Mouse (Mus musculus): ENCODE measurements around the gene Sh3bp1.

Gene Sh3bp1

DNA sequence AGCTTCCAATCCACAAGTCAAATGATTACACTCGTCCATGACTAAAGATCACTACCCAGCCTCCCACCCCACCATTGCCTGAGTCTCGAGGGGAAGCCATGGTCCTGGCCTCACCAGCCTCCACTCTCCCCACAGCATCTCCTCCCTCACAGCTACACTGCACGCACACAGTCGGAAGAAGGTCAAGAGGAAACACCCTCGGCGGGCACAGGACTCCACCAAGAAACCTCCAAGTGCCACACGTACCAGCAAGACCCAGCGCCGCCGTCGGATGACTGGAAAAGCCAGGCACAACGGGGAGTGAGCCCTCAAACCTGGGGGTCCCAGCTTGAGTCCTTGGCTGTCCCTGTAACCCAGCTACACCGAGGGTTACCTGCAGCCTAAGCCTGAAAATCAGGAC lies 40.8 kb downstream of the Sh3bp1 start:
- DNase-seq (ENCODE audit: low spot score in 2 of 2): no peak

DNA sequence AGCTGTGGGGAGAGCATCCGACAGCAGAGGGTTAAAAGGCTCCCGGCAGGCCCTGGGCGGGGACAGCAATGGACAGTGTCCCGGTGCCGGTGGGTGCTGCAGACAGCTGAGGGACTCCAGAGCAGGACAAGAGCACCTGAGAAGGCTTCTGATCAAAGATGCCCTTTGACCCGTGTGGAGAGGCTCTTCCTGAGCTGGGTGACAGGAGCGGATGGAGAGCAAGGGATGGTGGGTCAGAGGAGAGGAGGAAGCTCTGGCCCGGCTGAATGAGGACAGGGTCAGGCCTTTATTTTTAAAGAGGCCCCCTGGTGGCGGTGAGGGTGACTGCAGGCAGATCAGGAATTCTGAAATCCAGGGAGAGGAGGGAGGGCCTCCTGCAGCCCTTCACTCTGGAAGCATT lies 43.1 kb downstream of the Sh3bp1 start:
- DNase-seq (ENCODE audit: low spot score in 2 of 2): peak in 1 of 2 experiments; percentile 59

GRCm38 (mm10) chr15:78946232-78946631 lies 46.7 kb downstream of the Sh3bp1 start:
- DNase-seq (ENCODE audit: low spot score in 2 of 2): no peak

DNA sequence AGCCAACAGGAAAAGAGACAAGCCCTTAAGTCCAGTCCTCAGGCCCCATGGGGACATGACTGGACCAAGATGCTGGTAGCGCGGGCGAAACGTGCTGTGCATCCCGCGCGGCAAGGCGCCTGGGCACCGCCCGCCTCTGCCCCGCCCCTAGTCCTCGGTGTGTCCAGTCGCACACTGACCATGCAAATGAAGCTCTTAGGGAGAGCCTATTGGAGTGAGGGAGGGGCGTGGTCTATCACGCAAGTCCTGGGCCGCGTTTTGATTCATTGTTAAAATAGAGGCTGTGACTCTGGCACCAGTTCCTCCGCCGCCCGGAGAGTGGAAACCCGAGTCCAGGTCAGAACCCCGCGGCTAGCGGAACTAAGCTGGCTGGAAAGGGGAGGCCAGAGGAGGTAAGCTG lies 48.1 kb downstream of the Sh3bp1 start, which contains the start of gene Triobp:
Gene Triobp (plus strand): TSS at position 68 of the 400 bp plus-strand sequence.
- peak; percentile 44 to 49 for DNase-seq (ENCODE audit: low spot score in 2 of 2)

- DNase-seq (ENCODE audit: low spot score in 2 of 2): no peak
These were observed 48.7 kb downstream of the Sh3bp1 start for GRCm38 (mm10) chr15:78948152-78948725.

DNA sequence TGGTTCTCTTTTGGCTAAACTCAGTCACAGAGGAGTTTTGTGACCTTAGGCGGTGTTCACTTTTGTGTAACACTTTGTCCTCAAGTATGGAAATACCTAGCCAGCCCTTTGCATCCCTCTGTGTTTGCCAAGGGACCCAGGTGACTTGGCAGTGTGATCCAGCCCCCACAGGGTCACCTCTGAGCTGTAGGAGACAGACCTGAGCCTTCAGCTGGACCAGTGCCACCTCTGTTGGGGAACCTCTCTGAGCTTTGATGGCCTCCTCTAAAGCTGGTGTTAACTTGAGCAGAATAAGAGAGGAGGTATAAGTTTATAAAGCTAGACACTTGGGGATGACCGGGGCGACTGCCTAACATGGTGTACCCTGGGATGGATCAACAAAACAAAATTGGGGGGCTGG lies 49.3 kb downstream of the Sh3bp1 start:
- DNase-seq (ENCODE audit: low spot score in 2 of 2): no peak

- DNase-seq (ENCODE audit: low spot score in 2 of 2): no peak
These were observed 56.1 kb downstream of the Sh3bp1 start for GRCm38 (mm10) chr15:78955663-78956062.

GRCm38 (mm10) chr15:78956351-78956750 lies 56.8 kb downstream of the Sh3bp1 start:
- no peak for DNase-seq (ENCODE audit: low spot score in 2 of 2)

- no peak for DNase-seq (ENCODE audit: low spot score in 2 of 2)
These were observed 57.5 kb downstream of the Sh3bp1 start for GRCm38 (mm10) chr15:78957021-78957420.

- no peak for DNase-seq (ENCODE audit: low spot score in 2 of 2)
These were observed 60.0 kb downstream of the Sh3bp1 start for GRCm38 (mm10) chr15:78959537-78959936.

- DNase-seq (ENCODE audit: low spot score in 2 of 2): no peak
These were observed 60.5 kb downstream of the Sh3bp1 start for GRCm38 (mm10) chr15:78960088-78960487.
